Mouse (Mus musculus) heart, adult 2 months (tissue): ENCODE results near the gene Rhbdl1.

ENCODE experiments used
- CTCF ChIP-seq: fragments of 200-600 bp; IDR thresholded peaks from 2 replicates; pipeline ENCODE4 v1.8.1; 2022; ENCODE audit warnings: antibody characterized with exemption, mild to moderate bottlenecking, moderate library complexity
- EP300 ChIP-seq: fragments of 200-500 bp; IDR thresholded peaks from 2 replicates; pipeline ENCODE4 v1.6.1; 2011; ENCODE audit warnings: low read depth, low read length, control low read depth; ENCODE audit not compliant: insufficient read depth

- TF ChIP-seq CTCF, result no peak
- no peak for TF ChIP-seq EP300
Observed at GRCm38 (mm10) chr17:25827546-25828222, 9.4 kb downstream of the Rhbdl1 start.
